Mouse (Mus musculus) thymus, postnatal 0 days (tissue): ENCODE data around the gene Creb3l2. TPM values are rescaled to one million over a fixed set of nuclear protein-coding genes. Genes with fewer than 3 reads are reported as not detected.
A peak's percentile ranks its signal among the peaks of the same experiment; 100 is the strongest.

Source experiments
- DNase-seq: peaks from one replicate; pipeline ENCODE4 v3.0.0-alpha.2; 2015; ENCODE audit warnings: low spot score
- polyA plus RNA-seq: library from polyadenylated mRNA; unstranded; fragments of >200 nt; fragmentation: Nextera tagmentation; extraction: Ambion mirVana; gene quantifications from 2 replicates; pipeline ENCODE4 v1.2.1, GENCODE M21; 2015

The Creb3l2 gene
- polyA plus RNA-seq, 1 experiment from 2014 or later = 6.6 TPM

GRCm38 (mm10) chr6:37441251-37442011, 515 bp downstream of the Creb3l2 start:
- DNase-seq = no peak

GRCm38 (mm10) chr6:37440491-37441250, 1.3 kb downstream of the Creb3l2 start:
- peak; percentile 28 for DNase-seq

- peak; percentile 20 for DNase-seq
Observed at GRCm38 (mm10) chr6:37439676-37440490, 2.1 kb downstream of the Creb3l2 start.

DNA sequence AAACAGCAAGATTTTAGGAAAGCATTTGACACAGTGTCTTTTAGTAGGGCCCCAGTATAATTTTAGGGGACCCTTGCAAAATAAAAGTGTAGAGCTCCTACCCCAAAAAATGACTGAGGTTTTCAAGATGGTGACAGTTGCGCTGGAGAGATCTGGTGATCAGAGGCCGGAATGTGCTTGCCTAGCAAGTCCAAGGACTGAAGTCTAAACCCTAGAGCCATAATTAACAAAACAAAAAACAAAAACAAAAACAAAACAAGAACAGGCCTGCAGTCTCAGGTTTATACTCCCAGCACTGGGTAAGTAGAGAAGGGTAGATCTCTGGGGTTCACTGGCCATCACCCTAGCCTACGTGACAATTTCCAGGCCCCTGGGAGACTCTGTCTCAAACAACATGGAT, 3.4 kb downstream of the Creb3l2 start:
- no peak for DNase-seq

GRCm38 (mm10) chr6:37437086-37437485, 4.9 kb downstream of the Creb3l2 start:
- no peak for DNase-seq

DNA sequence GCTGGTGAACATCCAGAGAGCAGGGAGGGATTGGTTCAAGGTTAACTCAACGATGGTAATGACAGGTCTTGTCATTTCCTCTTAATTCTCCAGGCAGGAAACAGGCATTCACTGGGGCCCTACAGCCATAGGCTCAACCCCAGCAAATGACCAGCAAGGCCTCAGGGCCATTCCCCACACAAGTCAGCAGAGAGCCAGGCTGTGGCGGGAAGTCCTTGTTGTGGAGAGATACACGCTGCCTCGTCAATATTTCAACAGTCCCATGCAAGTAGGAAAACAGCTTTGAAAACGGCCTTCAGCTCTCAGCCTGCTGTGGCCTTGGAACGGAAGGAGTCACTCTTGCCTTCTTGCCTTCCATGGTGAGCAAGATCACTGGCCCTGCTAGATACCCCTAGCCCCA, 6.6 kb downstream of the Creb3l2 start:
- no peak for DNase-seq

DNA sequence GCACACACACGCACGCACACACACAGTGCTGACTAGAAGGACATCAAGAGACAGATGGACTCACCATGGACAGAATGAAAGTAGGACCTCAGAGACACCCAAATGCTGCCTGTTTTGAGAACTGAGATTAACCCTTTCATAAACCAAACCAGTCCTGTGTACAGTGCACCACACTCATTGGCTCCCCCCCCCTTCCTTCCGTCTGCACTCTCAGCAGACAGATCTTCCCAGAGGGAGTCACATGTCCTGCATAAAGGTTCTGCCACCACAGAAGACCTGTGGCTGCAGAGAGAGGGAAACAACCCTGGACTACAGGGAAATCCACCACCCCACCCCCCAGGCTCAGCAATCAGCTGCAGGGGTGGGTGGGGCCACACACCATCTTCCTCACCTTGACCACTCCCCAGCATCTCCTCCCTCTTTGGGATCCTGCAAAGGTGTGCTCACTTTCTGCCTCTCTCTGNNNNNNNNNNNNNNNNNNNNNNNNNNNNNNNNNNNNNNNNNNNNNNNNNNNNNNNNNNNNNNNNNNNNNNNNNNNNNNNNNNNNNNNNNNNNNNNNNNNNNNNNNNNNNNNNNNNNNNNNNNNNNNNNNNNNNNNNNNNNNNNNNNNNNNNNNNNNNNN, 12.0 kb downstream of the Creb3l2 start:
- DNase-seq = no peak

DNA sequence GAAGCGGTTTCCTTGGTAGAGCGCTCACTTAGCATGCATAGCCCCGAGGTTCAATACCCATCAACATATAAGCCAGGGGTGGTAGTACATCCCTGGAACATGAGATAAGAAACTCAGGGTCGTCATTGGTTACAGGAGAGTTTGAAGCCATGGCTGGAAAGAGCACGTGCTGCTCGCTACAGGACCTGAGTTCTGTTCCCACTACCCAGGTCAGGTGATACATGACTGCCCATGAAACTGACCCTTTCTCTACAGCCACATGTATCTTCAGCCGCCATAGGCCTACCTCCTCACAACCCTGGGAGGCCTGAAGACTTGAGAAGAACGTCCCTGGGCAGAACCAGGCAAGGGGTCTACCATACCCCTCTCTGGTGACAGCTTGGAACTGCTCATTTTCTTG, 13.0 kb downstream of the Creb3l2 start:
- DNase-seq = no peak

- DNase-seq = no peak
Observed at GRCm38 (mm10) chr6:37428044-37428443, 13.9 kb downstream of the Creb3l2 start.

DNA sequence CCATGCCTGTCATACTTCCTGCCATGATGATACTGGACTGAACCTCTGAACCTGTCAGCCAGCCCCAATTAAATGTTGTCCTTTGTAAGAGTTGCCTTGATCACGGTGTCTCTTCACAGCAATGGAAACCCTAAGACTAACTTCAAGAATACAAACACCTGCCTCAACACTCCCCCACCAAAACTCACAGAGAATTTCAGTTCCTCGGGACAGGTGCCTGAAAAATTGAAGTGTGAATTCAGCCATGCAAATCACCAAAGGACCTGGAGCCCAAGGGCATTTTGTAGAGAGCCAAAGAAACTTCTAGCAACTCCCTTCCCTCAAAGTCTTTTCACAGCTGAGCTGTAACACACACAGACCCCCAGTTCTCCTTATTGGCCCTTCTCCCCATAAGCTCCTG, 15.3 kb downstream of the Creb3l2 start:
- DNase-seq = no peak

GRCm38 (mm10) chr6:37425833-37426232, 16.1 kb downstream of the Creb3l2 start:
- DNase-seq = no peak

DNA sequence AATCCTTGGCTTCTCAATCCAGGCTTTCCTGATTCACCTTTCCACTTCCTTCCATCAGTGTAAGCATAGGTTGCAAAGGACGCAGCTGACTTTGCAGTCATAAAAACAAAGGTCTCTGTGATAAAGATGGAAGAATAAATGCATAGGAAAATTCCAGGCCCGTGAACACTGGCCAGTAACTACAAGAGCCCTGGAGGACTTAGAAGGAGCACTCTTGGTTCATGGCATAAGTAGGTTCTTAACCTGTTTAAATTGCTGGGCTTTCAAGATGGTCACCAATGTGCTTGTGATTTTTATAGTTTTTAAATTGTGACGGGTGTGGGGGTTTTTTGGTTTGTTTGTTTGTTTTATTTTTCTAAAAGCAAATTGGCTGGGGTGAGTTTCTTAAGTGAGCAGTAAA, 16.9 kb downstream of the Creb3l2 start:
- DNase-seq = no peak

DNA sequence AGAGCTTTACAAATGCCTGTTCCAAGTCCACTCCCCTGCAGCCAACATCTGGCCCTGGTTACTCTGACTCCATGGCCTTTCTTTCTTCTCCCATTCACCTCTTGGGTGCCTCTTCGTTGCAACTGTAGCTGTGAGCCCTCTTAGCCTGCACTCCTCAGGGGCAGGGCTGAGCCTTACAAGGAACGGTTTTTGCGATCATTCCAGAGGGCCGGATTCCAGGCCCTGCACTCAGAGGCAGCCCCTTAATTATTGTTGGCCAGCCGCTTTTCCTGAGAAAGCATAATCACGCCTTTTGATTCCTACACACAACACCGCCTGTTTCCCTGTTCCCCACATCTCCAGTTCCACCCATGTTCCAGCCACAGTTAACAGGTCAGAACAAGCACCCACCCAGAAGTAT, 17.6 kb downstream of the Creb3l2 start:
- no peak for DNase-seq

- DNase-seq = no peak
Observed at GRCm38 (mm10) chr6:37423386-37423785, 18.6 kb downstream of the Creb3l2 start.

DNA sequence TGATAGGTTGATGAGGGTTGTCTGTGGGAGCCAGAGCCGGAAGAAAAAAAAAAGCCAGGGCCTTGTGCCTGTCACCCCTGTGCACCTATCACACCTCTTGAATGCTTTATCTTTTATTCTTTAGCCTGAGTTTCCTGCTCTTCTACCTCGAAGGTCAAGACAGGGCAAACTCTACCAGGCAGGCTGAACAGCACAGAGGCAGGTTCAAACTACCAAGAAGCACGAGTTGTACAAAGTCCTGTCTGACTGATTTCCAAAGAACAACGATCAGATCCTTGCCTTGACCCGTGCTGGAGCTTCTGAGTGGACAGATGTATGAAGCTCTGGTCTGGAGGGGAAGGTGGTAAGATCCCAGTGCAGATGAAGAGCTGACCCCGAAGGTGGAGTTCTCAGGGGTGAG, 20.8 kb downstream of the Creb3l2 start:
- DNase-seq = no peak

- DNase-seq = no peak
Observed at GRCm38 (mm10) chr6:37419445-37419941, 22.5 kb downstream of the Creb3l2 start.

GRCm38 (mm10) chr6:37418931-37419330, 23.0 kb downstream of the Creb3l2 start:
- no peak for DNase-seq

DNA sequence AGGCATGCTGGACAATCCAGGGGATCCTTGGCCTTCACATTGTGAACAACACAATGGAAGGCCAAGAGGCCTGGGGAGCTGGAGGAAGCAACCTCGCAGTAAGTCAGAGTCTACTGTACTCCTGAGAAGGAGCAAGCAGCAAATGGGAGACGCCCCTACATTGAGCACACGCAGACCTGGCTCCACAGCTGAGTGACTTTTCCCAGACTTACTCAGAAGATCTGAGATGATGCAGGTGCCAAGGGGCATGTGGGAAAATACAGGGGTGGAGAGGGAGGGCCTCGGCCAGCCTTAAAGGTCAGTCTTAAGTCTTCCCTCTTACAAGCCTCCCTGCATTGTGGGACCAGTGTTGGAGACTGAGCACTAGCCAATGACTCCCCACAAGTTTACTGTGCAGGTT, 25.2 kb downstream of the Creb3l2 start:
- no peak for DNase-seq

DNA sequence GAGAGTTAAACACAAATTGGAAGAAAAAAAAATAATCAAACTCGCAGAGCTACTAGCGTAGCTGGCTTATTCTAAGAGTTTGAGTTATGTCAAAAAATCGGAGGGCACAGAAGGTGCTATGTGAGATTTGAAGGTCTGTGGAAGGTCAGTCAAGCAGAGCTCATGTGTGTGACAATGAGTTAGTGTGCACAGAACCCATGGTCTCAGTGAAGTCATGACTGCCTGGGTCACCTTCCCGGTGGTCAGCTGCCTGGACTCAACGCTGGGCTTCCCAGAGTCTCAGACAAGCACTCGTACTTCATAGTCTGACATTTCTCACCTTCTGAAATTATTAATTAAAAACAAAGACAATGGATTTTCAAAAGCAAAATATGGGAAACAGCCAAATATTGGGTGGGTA, 26.4 kb downstream of the Creb3l2 start:
- no peak for DNase-seq

GRCm38 (mm10) chr6:37415034-37415433, 26.9 kb downstream of the Creb3l2 start:
- no peak for DNase-seq

- no peak for DNase-seq
Observed at GRCm38 (mm10) chr6:37414576-37414975, 27.4 kb downstream of the Creb3l2 start.
